ENCODE assay signal across 18 mouse cellular contexts in the genomic region with DNA sequence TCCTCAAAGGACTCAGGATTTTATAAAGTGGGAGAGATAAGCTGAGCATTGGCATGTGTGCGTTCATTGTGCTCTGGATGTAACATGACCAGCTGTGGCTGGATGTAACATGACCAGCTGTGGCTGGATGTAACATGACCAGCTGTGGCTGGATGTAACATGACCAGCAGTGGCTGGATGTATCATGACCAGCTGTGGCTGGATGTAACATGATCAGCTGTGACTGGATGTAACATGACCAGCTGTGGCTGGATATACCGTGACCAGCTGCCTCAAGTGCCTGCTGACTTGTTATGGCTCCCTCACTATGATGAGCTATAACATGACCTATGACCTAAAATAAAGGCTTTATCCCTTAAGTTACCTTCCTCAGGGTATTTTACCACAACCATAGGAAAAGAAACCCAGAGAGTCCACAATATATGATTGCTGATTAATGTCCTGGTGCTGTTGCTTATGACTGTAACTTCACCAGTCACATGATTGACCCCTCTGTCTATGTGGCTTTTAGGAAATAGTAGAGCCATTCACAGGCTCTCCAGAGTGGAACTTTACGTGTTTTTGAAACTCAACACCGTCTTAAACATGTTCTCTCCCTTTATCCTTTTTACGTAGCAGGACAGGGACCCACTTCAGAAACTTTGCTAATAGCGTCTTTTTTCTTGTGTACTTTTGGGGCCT. TPM values are rescaled to one million over a fixed set of nuclear protein-coding genes. Genes with fewer than 3 reads are reported as not detected.
A peak's percentile ranks its signal among the peaks of the same experiment; 100 is the strongest.
DNase-seq lines count a peak whose midpoint lies in the region; ATAC-seq and TF ChIP-seq lines count a peak whose summit lies in the region.
"Had no signal": no experiment of that assay in that cellular context is flagged by ENCODE, and none has a peak within 500 bp of the region (broad histone marks: within the 10 kb centered on the region; RNA-seq: fewer than 3 reads in every experiment).

No protein-coding gene starts in this region.

- no peak for TF ChIP-seq EP300 in liver, postnatal 0 days (IDR thresholded peaks at IDR 0.05; ENCODE audit: low read depth)

- no peak overlapping the region for H3K9ac ChIP-seq in hindbrain, embryonic 12.5 days
- no peak overlapping the region for H3K9ac ChIP-seq in embryonic facial prominence, embryonic 11.5 days (replicated peaks; ENCODE audit: low read length)
- H3K9ac ChIP-seq in liver, postnatal 0 days (replicated peaks): no peak overlapping the region
- H3K9ac ChIP-seq: forebrain, embryonic 13.5 days; heart, embryonic 13.5 days; hindbrain, embryonic 14.5 days had no signal

- 68% methylated on average over 6 of the region's 6 CpGs for WGBS in hindbrain, embryonic 10.5 days
- WGBS in hindbrain, embryonic 12.5 days: 55% methylated on average over 6 of the region's 6 CpGs
- WGBS in embryonic facial prominence, embryonic 11.5 days: 42% methylated on average over 6 of the region's 6 CpGs
- 83% methylated on average over 6 of the region's 6 CpGs for WGBS in liver, postnatal 0 days (ENCODE audit: insufficient replicate concordance)

- H3K4me1 ChIP-seq in hindbrain, embryonic 10.5 days (replicated peaks): peaks cover 32% of the 10 kb centered on the region
- H3K4me1 ChIP-seq in hindbrain, embryonic 12.5 days: peaks cover 14% of the 10 kb centered on the region
- H3K4me1 ChIP-seq in embryonic facial prominence, embryonic 11.5 days (ENCODE audit: control insufficient read depth, insufficient read depth, low read length): no peaks in the 10 kb centered on the region
- peaks cover 12% of the 10 kb centered on the region for H3K4me1 ChIP-seq in liver, postnatal 0 days (ENCODE audit: insufficient read depth)

- H3K4me2 ChIP-seq in hindbrain, embryonic 12.5 days (replicated peaks): no peak overlapping the region
- H3K4me2 ChIP-seq in embryonic facial prominence, embryonic 11.5 days (ENCODE audit: low read depth, low read length): no peak overlapping the region
- no peak overlapping the region for H3K4me2 ChIP-seq in liver, postnatal 0 days (ENCODE audit: low read depth, low read length)
- H3K4me2 ChIP-seq: forebrain, embryonic 13.5 days; heart, embryonic 13.5 days; hindbrain, embryonic 14.5 days had no signal

- no peaks in the 10 kb centered on the region for H3K79me3 ChIP-seq in C2C12 (ENCODE audit: low read depth)

- H3K9me3 ChIP-seq in hindbrain, embryonic 10.5 days: no peaks in the 10 kb centered on the region
- no peaks in the 10 kb centered on the region for H3K9me3 ChIP-seq in hindbrain, embryonic 12.5 days (replicated peaks)
- H3K9me3 ChIP-seq in embryonic facial prominence, embryonic 11.5 days (replicated peaks; ENCODE audit: control insufficient read depth, low read length): no peaks in the 10 kb centered on the region
- H3K9me3 ChIP-seq in liver, postnatal 0 days (ENCODE audit: low read length): no peaks in the 10 kb centered on the region
- H3K9me3 ChIP-seq: forebrain, embryonic 13.5 days; heart, embryonic 13.5 days; midbrain, embryonic 10.5 days had no signal

- ATAC-seq in hindbrain, embryonic 12.5 days (ENCODE audit: low FRiP score): no peak
- 0 out of 2 replicates have a peak, but pooled peaks have one; percentile 32 for ATAC-seq in embryonic facial prominence, embryonic 11.5 days (replicated peaks; ENCODE audit: insufficient number of reproducible peaks, low FRiP score, low TSS enrichment, low read depth)
- no peak for ATAC-seq in liver, postnatal 0 days
- ATAC-seq: forebrain, embryonic 13.5 days had no signal

- no peaks in the 10 kb centered on the region for H3K27me3 ChIP-seq in hindbrain, embryonic 10.5 days (ENCODE audit: insufficient read depth, poor library complexity, severe bottlenecking)
- H3K27me3 ChIP-seq in hindbrain, embryonic 12.5 days: no peaks in the 10 kb centered on the region
- H3K27me3 ChIP-seq in C2C12 (ENCODE audit: control insufficient read depth, insufficient read depth, insufficient read length): no peaks in the 10 kb centered on the region
- H3K27me3 ChIP-seq in embryonic facial prominence, embryonic 11.5 days (ENCODE audit: control insufficient read depth, insufficient read depth, low read length): no peaks in the 10 kb centered on the region
- H3K27me3 ChIP-seq in liver, postnatal 0 days (ENCODE audit: insufficient read depth, low read length): no peaks in the 10 kb centered on the region
- H3K27me3 ChIP-seq: forebrain, embryonic 13.5 days had no signal

- H3K36me3 ChIP-seq in hindbrain, embryonic 10.5 days: peaks cover 38% of the 10 kb centered on the region
- peaks cover 3% of the 10 kb centered on the region; the same call in 1 of the 2 replicates for H3K36me3 ChIP-seq in hindbrain, embryonic 12.5 days
- peaks cover 10% of the 10 kb centered on the region for H3K36me3 ChIP-seq in C2C12 (ENCODE audit: control insufficient read depth, insufficient read depth)
- no peaks in the 10 kb centered on the region; the same call in 1 of the 2 replicates for H3K36me3 ChIP-seq in embryonic facial prominence, embryonic 11.5 days (replicated peaks; ENCODE audit: control insufficient read depth, insufficient read depth, low read depth, low read length)
- H3K36me3 ChIP-seq in liver, postnatal 0 days (replicated peaks; ENCODE audit: insufficient read depth, low read length): no peaks in the 10 kb centered on the region

- DNase-seq in hindbrain, embryonic 10.5 days (ENCODE audit: low spot score): peak; percentile 27
- peak; percentile 78 for DNase-seq in embryonic facial prominence, embryonic 11.5 days (ENCODE audit: low spot score)
- peak; percentile 80 for DNase-seq in mesoderm, embryonic 11.5 days (ENCODE audit: low read depth, low spot score)
- no peak for DNase-seq in spleen, postnatal 36 days (ENCODE audit: low spot score in 2 of 2)
- DNase-seq in layer of hippocampus, adult 2 months (ENCODE audit: low spot score in 2 of 2): no peak
- no peak for DNase-seq in liver, postnatal 0 days
- DNase-seq: adrenal gland, postnatal 25 days; gastrocnemius, postnatal 36 days; kidney, adult 9 months; left cerebral cortex, postnatal 4 days; lung, adult 2 months; thymus, postnatal 14 days had no signal

- H3K79me2 ChIP-seq in C2C12 (ENCODE audit: control insufficient read depth, insufficient read depth): peaks cover 15% of the 10 kb centered on the region

- H3ac ChIP-seq in C2C12 (ENCODE audit: control insufficient read depth, insufficient read length, low read depth): no peak overlapping the region

- TF ChIP-seq CTCF in C2C12 (IDR thresholded peaks at IDR 0.05; ENCODE audit: control insufficient read depth, insufficient read depth, insufficient read length): no peak
- TF ChIP-seq CTCF in layer of hippocampus, adult 2 months (conservative IDR thresholded peaks at IDR 0.05): no peak
- no peak for TF ChIP-seq CTCF in liver, postnatal 0 days (IDR thresholded peaks at IDR 0.05; ENCODE audit: low read depth)

- H3K4me3 ChIP-seq in hindbrain, embryonic 10.5 days: no peak overlapping the region
- H3K4me3 ChIP-seq in hindbrain, embryonic 12.5 days: no peak overlapping the region
- no peak overlapping the region for H3K4me3 ChIP-seq in C2C12 (ENCODE audit: insufficient read depth, poor library complexity, severe bottlenecking)
- no peak overlapping the region for H3K4me3 ChIP-seq in embryonic facial prominence, embryonic 11.5 days (ENCODE audit: low read depth, low read length)
- no peak overlapping the region for H3K4me3 ChIP-seq in layer of hippocampus, adult 2 months
- H3K4me3 ChIP-seq in liver, postnatal 0 days (ENCODE audit: low read depth, low read length): no peak overlapping the region
- H3K4me3 ChIP-seq: forebrain, embryonic 13.5 days; heart, embryonic 13.5 days; midbrain, embryonic 10.5 days had no signal

- 0 out of 2 replicates have a peak overlapping the region, but pooled peaks have one; percentile 4 for H3K27ac ChIP-seq in hindbrain, embryonic 10.5 days
- H3K27ac ChIP-seq in hindbrain, embryonic 12.5 days: no peak overlapping the region
- H3K27ac ChIP-seq in embryonic facial prominence, embryonic 11.5 days (replicated peaks; ENCODE audit: low read depth, low read length): no peak overlapping the region
- no peak overlapping the region for H3K27ac ChIP-seq in layer of hippocampus, adult 2 months
- H3K27ac ChIP-seq in liver, postnatal 0 days (ENCODE audit: low read depth): no peak overlapping the region
- H3K27ac ChIP-seq: forebrain, embryonic 13.5 days; heart, embryonic 13.5 days; hindbrain, embryonic 14.5 days; midbrain, embryonic 10.5 days had no signal

TF ChIP-seq in C2C12, 6 proteins besides CTCF, POLR2A, EP300 and RAD21 (continues in another document):
- TF ChIP-seq MAX (IDR thresholded peaks at IDR 0.05) (peak; percentile 54), MYOD1 (IDR thresholded peaks at IDR 0.05; ENCODE audit: control insufficient read depth, insufficient read length, low read depth) (peak; percentile 98), CEBPB (IDR thresholded peaks at IDR 0.05; ENCODE audit: low read depth) (no peak), USF1 (IDR thresholded peaks at IDR 0.05; ENCODE audit: low read depth) (peak; percentile 83), FOSL1 (IDR thresholded peaks at IDR 0.05; ENCODE audit: insufficient read depth, low read length, poor library complexity, severe bottlenecking) (no peak)

RNA-seq across cellular contexts. Expression of a gene that starts 2.7 kb away (rescaled TPM):
- polyA plus RNA-seq in hindbrain, embryonic 10.5 days (2016; fragmentation: Nextera tagmentation; extraction: Ambion mirVana): 48.1 and 50.2 TPM in 2 replicates
- 44.0 and 47.0 TPM in 2 replicates for polyA plus RNA-seq in hindbrain, embryonic 12.5 days (2016; fragmentation: Nextera tagmentation; extraction: Ambion mirVana)
- 25.0 TPM for polyA plus RNA-seq in C2C12 (2012; fragmentation: generic; extraction: Trizol)
- polyA plus RNA-seq in embryonic facial prominence, embryonic 11.5 days (2014; fragmentation: Nextera tagmentation; extraction: Ambion mirVana): 77.5 and 77.8 TPM in 2 replicates
- 10 to 100 TPM; 14.2 to 14.8 TPM for total RNA-seq in layer of hippocampus, adult 2 months (2021)
- polyA plus RNA-seq in liver, postnatal 0 days (2015; fragmentation: Nextera tagmentation; extraction: Ambion mirVana): 10.3 and 10.8 TPM in 2 replicates

RNA-seq across cellular contexts. Expression of a gene that starts 25.7 kb away (rescaled TPM):
- polyA plus RNA-seq in hindbrain, embryonic 10.5 days (2016; fragmentation: Nextera tagmentation; extraction: Ambion mirVana): 9.3 and 17.4 TPM in 2 replicates
- 31.0 and 36.0 TPM in 2 replicates for polyA plus RNA-seq in hindbrain, embryonic 12.5 days (2016; fragmentation: Nextera tagmentation; extraction: Ambion mirVana)
- 0.22 TPM for polyA plus RNA-seq in C2C12 (2012; fragmentation: generic; extraction: Trizol)
- 7.0 and 7.3 TPM in 2 replicates for polyA plus RNA-seq in embryonic facial prominence, embryonic 11.5 days (2014; fragmentation: Nextera tagmentation; extraction: Ambion mirVana)
- 10 to 100 TPM; 13.6 to 17.1 TPM for total RNA-seq in layer of hippocampus, adult 2 months (2021)
- polyA plus RNA-seq in liver, postnatal 0 days (2015; fragmentation: Nextera tagmentation; extraction: Ambion mirVana): 0.22 and 0.29 TPM in 2 replicates
- total RNA-seq: gastrocnemius, postnatal 36 days had no signal

RNA-seq across cellular contexts. Expression of a gene that starts 25.8 kb away (rescaled TPM):
- 21.2 and 22.8 TPM in 2 replicates for polyA plus RNA-seq in hindbrain, embryonic 10.5 days (2016; fragmentation: Nextera tagmentation; extraction: Ambion mirVana)
- polyA plus RNA-seq in hindbrain, embryonic 12.5 days (2016; fragmentation: Nextera tagmentation; extraction: Ambion mirVana): 13.2 and 16.5 TPM in 2 replicates
- polyA plus RNA-seq in C2C12 (2012; fragmentation: generic; extraction: Trizol): 16.8 TPM
- 23.0 and 23.3 TPM in 2 replicates for polyA plus RNA-seq in embryonic facial prominence, embryonic 11.5 days (2014; fragmentation: Nextera tagmentation; extraction: Ambion mirVana)
- total RNA-seq in layer of hippocampus, adult 2 months (2021): 1 to 10 TPM; 5.4 to 6.7 TPM
- polyA plus RNA-seq in liver, postnatal 0 days (2015; fragmentation: Nextera tagmentation; extraction: Ambion mirVana): 132 and 143 TPM in 2 replicates

Comparison
In these comparisons a context has a peak if more than half of its experiments do, and no peak if none do; other contexts are left out.
1. DNase-seq: peak in hindbrain, embryonic 10.5 days (single experiment), embryonic facial prominence, embryonic 11.5 days (single experiment) and mesoderm, embryonic 11.5 days (single experiment); none in spleen, postnatal 36 days (0 of 2), layer of hippocampus, adult 2 months (0 of 2) and liver, postnatal 0 days (single experiment).